Mouse (Mus musculus) brown adipose tissue, adult 24 weeks (tissue): Measurements from ENCODE around the gene Rbp2. TPM values are rescaled to one million over a fixed set of nuclear protein-coding genes. Genes with fewer than 3 reads are reported as not detected.

Source experiments
- H3K27ac ChIP-seq: fragments of 200-500 bp; replicated peaks from 2 replicates; pipeline ENCODE4 v1.5.1; 2012; ENCODE audit warnings: low read depth, mild to moderate bottlenecking, low read length
- H3K4me1 ChIP-seq: fragments of 200-500 bp; 2 replicates; pipeline ENCODE4 v1.6.1; 2012; ENCODE audit warnings: low read length, mixed read lengths; ENCODE audit not compliant: control insufficient read depth, insufficient read depth, insufficient read length
- H3K4me3 ChIP-seq: fragments of 200-500 bp; 2 replicates; pipeline ENCODE4 v1.5.1; 2012; ENCODE audit warnings: low read depth, mild to moderate bottlenecking, low read length, moderate library complexity; ENCODE audit not compliant: insufficient read depth
- polyA plus RNA-seq: library from polyadenylated mRNA; stranded (reverse); fragments of >200 nt; gene quantifications from 2 replicates; pipeline ENCODE4 v1.2.4, GENCODE M21; 2012; ENCODE audit not compliant: missing spikeins, insufficient read depth, insufficient read length

Gene Rbp2
- polyA plus RNA-seq, 1 experiment: not detected

- Histone ChIP-seq H3K4me1 (peaks cover 9% of the 10 kb centered on the region; the same call in 1 of the 2 replicates), H3K27ac (0 out of 2 replicates have a peak overlapping the region, but pooled peaks have one; percentile 15), H3K4me3 (no peak overlapping the region)
Measured at GRCm38 (mm10) chr9:98497157-98497556, 11.2 kb downstream of the Rbp2 start.

- Histone ChIP-seq H3K4me1 (peaks cover 9% of the 10 kb centered on the region; the same call in 1 of the 2 replicates), H3K4me3 (no peak overlapping the region), H3K27ac (no peak overlapping the region)
Measured at GRCm38 (mm10) chr9:98497990-98498389, 12.1 kb downstream of the Rbp2 start.

DNA sequence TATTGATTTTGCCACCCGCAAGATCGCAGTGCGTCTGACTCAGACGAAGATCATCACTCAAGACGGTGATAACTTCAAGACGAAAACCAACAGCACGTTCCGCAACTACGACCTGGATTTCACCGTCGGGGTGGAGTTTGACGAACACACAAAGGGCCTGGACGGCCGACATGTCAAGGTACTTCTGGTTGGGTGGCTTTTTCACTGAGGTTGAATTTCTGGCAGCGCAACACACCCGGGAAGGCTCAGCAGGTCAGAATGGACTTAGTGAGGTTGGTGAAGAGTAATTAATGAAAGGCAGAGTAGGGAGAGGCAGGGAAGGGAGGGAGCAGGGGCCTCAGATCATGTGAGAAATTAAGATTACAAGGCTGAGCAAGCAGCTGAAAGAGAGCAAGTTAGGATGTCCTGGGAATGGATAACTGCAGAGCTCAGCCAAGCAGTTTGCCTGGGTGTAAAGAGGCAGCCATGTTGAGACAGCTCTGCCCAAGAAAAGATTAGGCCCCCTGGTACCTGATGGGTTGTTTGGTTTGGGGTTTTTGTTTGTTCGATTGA lies 12.9 kb downstream of the Rbp2 start:
- peaks cover 9% of the 10 kb centered on the region; the same call in 1 of the 2 replicates for H3K4me1 ChIP-seq
- H3K4me3 ChIP-seq: no peak overlapping the region
- H3K27ac ChIP-seq: no peak overlapping the region

DNA sequence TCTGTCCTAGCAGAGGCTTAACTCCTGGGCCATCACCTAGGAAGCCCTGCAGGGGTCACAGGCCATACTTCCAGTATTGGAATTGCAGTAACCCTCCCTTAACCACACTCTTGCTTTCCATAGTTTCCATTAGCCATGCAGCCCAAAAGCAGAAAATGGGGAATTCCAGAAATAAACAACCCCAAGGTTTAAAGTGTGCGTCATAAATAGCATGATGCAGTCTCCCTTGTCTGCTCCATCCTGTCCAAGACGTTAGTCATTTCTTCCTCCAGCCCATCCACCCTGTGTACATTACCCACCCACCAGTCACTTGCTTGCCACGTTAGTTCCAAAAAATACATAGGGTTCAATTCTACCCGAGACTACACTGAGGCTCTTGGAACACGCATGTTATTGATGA lies 13.7 kb downstream of the Rbp2 start:
- Histone ChIP-seq H3K4me1 (peaks cover 9% of the 10 kb centered on the region; the same call in 1 of the 2 replicates), H3K27ac (no peak overlapping the region), H3K4me3 (no peak overlapping the region)

DNA sequence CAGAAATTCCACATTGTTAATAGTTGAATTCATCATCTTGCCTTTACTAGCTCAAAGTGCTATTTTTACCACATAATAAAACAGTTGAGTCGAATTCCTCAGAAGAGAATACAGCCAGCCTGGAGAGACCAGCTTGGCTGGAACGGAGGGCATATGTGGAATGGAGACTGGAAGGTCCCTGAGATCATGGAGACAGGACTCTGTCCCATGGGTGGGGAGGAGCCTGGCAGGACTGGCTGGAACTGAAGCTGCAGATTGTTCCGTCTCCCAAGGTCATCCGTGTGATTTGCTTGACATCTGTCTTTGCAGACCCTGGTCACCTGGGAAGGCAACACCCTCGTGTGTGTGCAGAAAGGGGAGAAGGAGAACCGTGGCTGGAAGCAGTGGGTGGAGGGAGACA lies 21.6 kb downstream of the Rbp2 start:
- H3K4me3 ChIP-seq: no peak overlapping the region
- H3K27ac ChIP-seq: no peak overlapping the region
- H3K4me1 ChIP-seq: no peaks in the 10 kb centered on the region; the same call in 1 of the 2 replicates

DNA sequence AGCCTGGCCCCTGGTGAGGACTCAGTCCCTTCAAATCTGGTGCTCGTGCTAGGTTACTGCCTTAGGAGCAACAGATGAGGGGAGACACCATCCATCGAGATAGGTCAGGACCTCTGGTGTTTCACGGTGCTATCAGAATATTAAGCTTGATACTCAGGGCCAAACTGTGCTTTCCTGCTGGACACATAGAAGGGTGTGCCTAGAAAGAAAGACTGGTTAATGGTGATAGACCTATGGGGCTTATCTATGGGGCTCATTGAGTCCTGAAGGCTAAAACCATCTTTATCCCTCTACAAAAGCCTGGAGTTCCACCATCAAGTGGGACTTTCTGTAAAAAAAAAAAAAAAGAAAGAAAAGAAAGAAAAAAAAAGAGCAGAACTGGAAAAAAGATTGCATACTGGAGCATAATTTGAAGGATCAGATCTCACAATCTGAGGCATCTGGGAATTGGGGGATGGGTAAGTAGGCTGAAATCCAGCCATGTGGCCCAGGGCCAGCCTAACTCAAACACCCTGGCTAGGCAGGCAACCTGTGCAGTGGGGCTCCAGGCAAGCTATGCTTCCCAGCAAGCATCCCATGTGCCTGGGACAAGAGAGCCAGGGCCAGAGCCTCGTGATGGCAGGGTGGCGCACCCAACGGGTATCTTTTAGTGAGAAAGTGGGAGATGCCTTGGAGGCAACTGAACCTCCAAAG lies 24.6 kb downstream of the Rbp2 start:
- no peak overlapping the region for H3K27ac ChIP-seq
- H3K4me3 ChIP-seq: no peak overlapping the region
- no peaks in the 10 kb centered on the region; the same call in 1 of the 2 replicates for H3K4me1 ChIP-seq

- Histone ChIP-seq H3K27ac (no peak overlapping the region), H3K4me3 (no peak overlapping the region)
Measured at GRCm38 (mm10) chr9:98523872-98524271, 38.0 kb downstream of the Rbp2 start.

DNA sequence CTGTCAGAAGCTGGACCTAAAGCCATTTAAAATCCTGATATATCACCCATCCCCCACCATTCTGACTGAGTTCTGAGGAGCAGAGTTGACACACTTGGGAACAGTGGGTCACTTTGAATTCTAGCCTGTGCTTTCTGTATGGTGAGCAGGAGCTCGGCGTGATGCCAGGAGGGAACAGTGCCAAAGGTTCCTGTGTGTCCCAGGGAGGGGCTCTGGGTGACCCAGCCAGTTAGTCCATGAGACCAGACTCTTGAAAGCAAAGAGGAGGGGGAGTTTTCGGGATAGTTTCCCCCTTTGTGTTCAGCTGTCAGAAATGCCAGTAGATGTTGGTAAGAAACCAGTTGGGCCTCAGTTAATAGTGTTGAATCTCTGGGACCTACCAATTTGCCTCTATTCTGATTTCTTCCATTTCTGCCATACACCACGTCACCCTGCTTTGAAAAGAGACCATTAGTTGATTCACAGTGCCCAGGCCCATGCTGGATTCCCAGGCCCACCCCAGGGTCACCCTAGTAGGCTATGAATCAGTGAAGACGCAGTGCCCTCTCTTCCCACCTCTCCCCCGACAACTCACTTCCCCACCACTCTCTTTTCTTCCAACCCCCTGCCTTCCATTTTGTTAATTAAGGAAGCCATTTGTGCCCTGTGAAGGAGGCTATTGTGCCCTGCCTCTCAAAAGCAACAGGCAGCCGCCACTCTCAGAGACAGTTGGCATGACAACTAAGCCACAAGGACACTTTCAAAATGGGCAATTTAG lies 39.0 kb downstream of the Rbp2 start:
- no peak overlapping the region for H3K4me3 ChIP-seq
- H3K4me1 ChIP-seq: no peaks in the 10 kb centered on the region
- no peak overlapping the region for H3K27ac ChIP-seq

More at GRCm38 (mm10) chr9:98523872-98524271, 38.0 kb downstream of the Rbp2 start:
- H3K4me1 ChIP-seq: no peaks in the 10 kb centered on the region

GRCm38 (mm10) chr9:98525543-98525924 lies 39.6 kb downstream of the Rbp2 start:
- Histone ChIP-seq H3K4me1 (no peaks in the 10 kb centered on the region), H3K27ac (no peak overlapping the region), H3K4me3 (no peak overlapping the region)

DNA sequence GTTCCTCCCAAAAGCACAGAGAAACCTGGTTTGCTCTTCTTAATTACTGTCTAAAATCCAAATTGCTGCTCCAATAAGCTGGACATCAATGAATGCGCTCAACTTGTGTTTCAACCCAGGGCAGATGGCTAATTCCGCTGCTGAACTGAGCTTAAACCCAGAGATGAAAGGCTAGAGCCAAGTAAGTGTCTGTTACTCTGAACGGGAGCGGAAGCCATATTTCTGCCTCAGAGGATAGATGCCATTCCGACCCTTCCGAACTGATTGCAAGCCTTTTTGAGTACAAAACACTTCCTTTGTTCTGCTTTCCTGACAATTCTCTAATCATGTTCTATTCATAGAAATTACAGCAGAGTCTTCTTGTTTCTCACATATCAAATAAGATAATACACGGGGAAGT lies 41.3 kb downstream of the Rbp2 start:
- H3K4me3 ChIP-seq: no peak overlapping the region
- no peaks in the 10 kb centered on the region for H3K4me1 ChIP-seq
- no peak overlapping the region for H3K27ac ChIP-seq

GRCm38 (mm10) chr9:98529776-98530175 lies 43.9 kb downstream of the Rbp2 start:
- H3K27ac ChIP-seq: no peak overlapping the region
- H3K4me3 ChIP-seq: no peak overlapping the region
- no peaks in the 10 kb centered on the region for H3K4me1 ChIP-seq

- no peak overlapping the region for H3K27ac ChIP-seq
- no peaks in the 10 kb centered on the region for H3K4me1 ChIP-seq
- H3K4me3 ChIP-seq: no peak overlapping the region
Measured at GRCm38 (mm10) chr9:98530999-98531398, 45.1 kb downstream of the Rbp2 start.

- H3K27ac ChIP-seq: no peak overlapping the region
- H3K4me1 ChIP-seq: no peaks in the 10 kb centered on the region
- H3K4me3 ChIP-seq: no peak overlapping the region
Measured at GRCm38 (mm10) chr9:98534675-98535280, 48.9 kb downstream of the Rbp2 start.

DNA sequence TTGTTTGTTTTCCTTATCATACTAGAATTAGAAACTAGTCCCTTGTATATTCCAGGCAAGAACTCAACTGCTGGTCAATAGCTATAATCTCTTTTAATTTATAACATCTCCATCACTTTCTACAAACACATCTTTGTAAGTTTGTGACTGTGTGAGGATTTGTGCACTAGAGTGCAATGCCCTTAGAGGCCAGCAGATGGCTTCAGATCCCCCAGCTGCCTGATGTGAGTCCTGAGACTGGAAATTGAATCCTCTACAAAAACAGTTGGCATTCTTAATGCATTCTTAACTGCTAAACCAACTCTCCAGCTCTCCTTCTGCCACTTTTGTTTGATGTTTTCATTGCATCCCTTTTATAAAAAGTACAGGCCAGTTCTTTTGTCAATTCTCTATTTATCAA lies 49.8 kb downstream of the Rbp2 start:
- Histone ChIP-seq H3K4me3 (no peak overlapping the region), H3K4me1 (no peaks in the 10 kb centered on the region), H3K27ac (no peak overlapping the region)

DNA sequence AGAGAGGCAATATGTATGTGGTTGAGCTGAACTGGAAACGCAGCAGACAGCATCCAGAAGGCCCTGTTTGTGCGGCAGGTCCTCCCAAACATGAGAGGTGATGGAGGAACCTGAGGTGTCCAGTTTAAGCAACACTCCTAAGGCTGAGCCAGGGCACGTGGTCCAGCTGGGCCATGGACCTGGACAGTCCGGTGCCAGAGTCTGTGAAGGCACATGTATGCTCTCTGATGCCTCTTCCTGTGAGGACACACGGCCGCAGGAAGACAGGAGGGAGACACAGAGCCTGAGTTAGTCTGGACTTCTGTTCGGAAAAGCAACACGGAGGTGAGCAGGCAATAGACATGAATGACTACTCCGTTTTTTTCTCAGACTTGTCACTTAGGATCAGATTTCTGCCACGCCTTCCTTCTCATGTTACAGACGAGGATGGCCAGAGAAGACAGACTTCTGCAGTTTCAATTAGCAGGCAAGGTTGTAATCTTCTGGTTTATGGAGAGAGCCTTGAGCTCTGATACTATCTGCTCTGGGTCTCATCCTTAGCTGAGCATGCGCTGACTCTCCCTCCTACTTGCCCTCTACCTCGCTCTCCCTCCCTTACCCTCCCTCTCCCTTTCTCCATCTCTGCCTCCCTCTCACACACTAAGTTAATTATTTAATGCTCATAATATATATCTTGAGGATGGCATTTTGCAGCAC lies 52.2 kb downstream of the Rbp2 start:
- Histone ChIP-seq H3K27ac (no peak overlapping the region), H3K4me1 (no peaks in the 10 kb centered on the region), H3K4me3 (no peak overlapping the region)
